ENCODE assay signal across 8 mouse cellular contexts in genomic region chr7:113311784-113312183, GRCm38 (mm10). TPM values are rescaled to one million over a fixed set of nuclear protein-coding genes. Genes with fewer than 3 reads are reported as not detected.
DNase-seq lines count a peak whose midpoint lies in the region; ATAC-seq lines count a peak whose summit lies in the region.

No protein-coding gene starts in this region.

- H3K9me3 ChIP-seq in hindbrain, embryonic 13.5 days: no peaks in the 10 kb centered on the region

- no peak overlapping the region for H3K27ac ChIP-seq in hindbrain, embryonic 13.5 days

- no peak overlapping the region for H3K9ac ChIP-seq in hindbrain, embryonic 13.5 days

- DNase-seq in urinary bladder, postnatal 25 days (ENCODE audit: low spot score): peak; percentile 60
- no peak for DNase-seq in urinary bladder, adult 2 months (ENCODE audit: low spot score)
- peak; percentile 66 for DNase-seq in adrenal gland, postnatal 14 days
- DNase-seq in embryo, embryonic 9.5 days (ENCODE audit: extremely low spot score): peak; percentile 37
- peak; percentile 65 to 82 for DNase-seq in left cerebral cortex, postnatal 25 days (ENCODE audit: low spot score in 2 of 2)
- DNase-seq in thymus, postnatal 14 days: peak; percentile 70

- 0 out of 2 replicates have a peak, but pooled peaks cover 4% of the 10 kb centered on the region for H3K4me1 ChIP-seq in hindbrain, embryonic 13.5 days (replicated peaks)

- no peak overlapping the region for H3K4me3 ChIP-seq in hindbrain, embryonic 13.5 days

- no peak overlapping the region for H3K4me2 ChIP-seq in hindbrain, embryonic 13.5 days

- intact Hi-C loops in left cerebral cortex, postnatal 25 days (cut with DNase I): loop anchor here (2.0 to 5.0 kb wide), 2 partner anchors 169 to 389 kb away; no protein-coding TSS in a partner anchor

- 38% methylated on average over 2 of the region's 2 CpGs for WGBS in hindbrain, embryonic 13.5 days

- peak; percentile 61; the same call in 1 of the 2 replicates for ATAC-seq in hindbrain, embryonic 13.5 days (ENCODE audit: low FRiP score)
- peak; percentile 74; the same call in 1 of the 2 replicates for ATAC-seq in monocyte, adult 5-6 weeks (replicated peaks; ENCODE audit: insufficient number of reproducible peaks, low FRiP score, low TSS enrichment, poor library complexity, severe bottlenecking)

- H3K36me3 ChIP-seq in hindbrain, embryonic 13.5 days: peaks cover 24% of the 10 kb centered on the region

- no peaks in the 10 kb centered on the region for H3K27me3 ChIP-seq in hindbrain, embryonic 13.5 days

RNA-seq across cellular contexts. Expression of gene Btbd10, which starts 57.4 kb away (rescaled TPM):
- 21.2 and 26.6 TPM in 2 replicates for polyA plus RNA-seq in urinary bladder, adult 2 months (2012; rRNA removed)
- total RNA-seq in adrenal gland, postnatal 14 days (2021): 17.3 and 18.1 TPM in 2 replicates
- polyA plus RNA-seq in hindbrain, embryonic 13.5 days (2015; fragmentation: Nextera tagmentation; extraction: Ambion mirVana): 64.2 and 68.7 TPM in 2 replicates
- total RNA-seq in left cerebral cortex, postnatal 25 days (2021): 100 to 1,000 TPM in 1 of 2 experiments, 10 to 100 TPM in 1; 87.5 to 102 TPM
- 35.7 to 44.4 TPM (median 35.9 TPM) in 3 replicates for total RNA-seq in monocyte, adult 5-6 weeks (2017)
